Mouse (Mus musculus): Measurements from ENCODE around the gene Col9a1. TPM values are rescaled to one million over a fixed set of nuclear protein-coding genes. Genes with fewer than 3 reads are reported as not detected.

Gene Col9a1
- polyA plus RNA-seq, 1 experiment from 2014 or later = 0.86 TPM

DNA sequence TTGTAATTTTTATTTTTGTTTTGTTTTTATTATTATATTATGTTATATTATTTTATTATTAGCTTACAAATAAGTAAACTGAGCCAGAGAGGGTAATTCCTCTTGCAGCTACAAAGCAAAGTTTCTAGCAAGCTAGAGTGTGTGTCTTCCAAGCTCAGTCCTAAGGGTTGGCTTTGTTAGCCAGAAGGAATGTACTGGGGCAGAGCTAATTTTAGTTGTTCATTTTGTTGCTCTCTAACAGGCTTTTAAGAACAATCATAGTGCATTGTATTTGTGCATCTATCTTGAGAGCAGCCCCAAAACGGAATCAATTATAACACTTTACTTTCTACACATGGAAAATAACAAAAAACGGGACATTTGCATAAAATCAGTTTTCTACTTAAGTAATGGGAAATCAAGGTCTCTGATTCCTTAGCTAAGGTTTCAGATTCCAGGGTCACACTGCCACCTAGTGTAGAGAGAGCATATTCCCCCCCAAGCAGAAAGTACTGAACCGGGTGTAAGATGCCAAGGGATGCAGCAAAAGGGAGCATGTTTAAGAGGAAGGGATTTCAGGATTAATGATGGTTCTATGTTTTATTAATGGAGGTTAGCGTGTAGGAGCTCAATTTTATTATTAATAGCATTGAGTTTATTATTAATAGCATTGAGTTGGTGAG lies 6.1 kb upstream of the Col9a1 start:
- H3K4me2 ChIP-seq (ENCODE audit: low read length) = no peak overlapping the region

DNA sequence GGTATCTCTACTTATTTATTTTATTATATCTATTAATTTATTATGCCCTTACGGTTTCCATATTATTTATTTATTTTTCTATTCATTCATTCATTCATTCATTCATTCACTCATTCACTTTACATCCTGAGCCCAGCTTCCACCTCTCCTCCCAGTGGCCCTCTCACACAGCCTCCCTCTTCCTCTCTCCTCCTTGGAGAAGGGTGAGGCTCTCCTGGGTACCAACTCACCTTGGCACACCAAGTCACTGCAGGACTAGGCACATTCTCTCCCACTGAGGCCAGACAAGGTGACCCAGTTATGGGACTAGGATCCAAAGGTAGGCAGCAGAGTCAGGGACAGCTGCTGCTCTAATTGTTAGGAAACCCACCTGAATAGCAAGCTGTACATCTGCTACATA lies 5.5 kb upstream of the Col9a1 start:
- H3K27me3 ChIP-seq (ENCODE audit: control insufficient read depth, insufficient read depth, low read length) = no peaks in the 10 kb centered on the region
- H3K9ac ChIP-seq (replicated peaks; ENCODE audit: low read length) = no peak overlapping the region
- no peak for DNase-seq
- H3K4me1 ChIP-seq (ENCODE audit: control insufficient read depth, insufficient read depth, low read length) = no peaks in the 10 kb centered on the region
- WGBS = 66% methylated on average over 1 of the region's 1 CpGs
- ATAC-seq (ENCODE audit: low FRiP score, low TSS enrichment) = peak; percentile 20; the same call in 1 of the 2 replicates
- H3K4me2 ChIP-seq (ENCODE audit: low read length) = no peak overlapping the region
- no peaks in the 10 kb centered on the region for H3K9me3 ChIP-seq (ENCODE audit: control insufficient read depth, low read length)
- no peak overlapping the region for H3K27ac ChIP-seq (replicated peaks; ENCODE audit: low read depth, low read length)
- no peaks in the 10 kb centered on the region for H3K36me3 ChIP-seq (ENCODE audit: control insufficient read depth, insufficient read depth, low read length)
- no peak overlapping the region for H3K4me3 ChIP-seq (replicated peaks; ENCODE audit: low read depth, low read length)

More for the DNA sequence above, 6.1 kb upstream of the Col9a1 start:
- Histone ChIP-seq H3K4me1 (ENCODE audit: control insufficient read depth, insufficient read depth, low read length) (no peaks in the 10 kb centered on the region), H3K9ac (replicated peaks; ENCODE audit: low read length) (no peak overlapping the region), H3K9me3 (ENCODE audit: control insufficient read depth, low read length) (no peaks in the 10 kb centered on the region), H3K27ac (replicated peaks; ENCODE audit: low read depth, low read length) (no peak overlapping the region), H3K36me3 (ENCODE audit: control insufficient read depth, insufficient read depth, low read length) (no peaks in the 10 kb centered on the region), H3K27me3 (ENCODE audit: control insufficient read depth, insufficient read depth, low read length) (no peaks in the 10 kb centered on the region), H3K4me3 (replicated peaks; ENCODE audit: low read depth, low read length) (no peak overlapping the region)
- peak; percentile 40; the same call in 1 of the 2 replicates for ATAC-seq (ENCODE audit: low FRiP score, low TSS enrichment)
- 5% methylated on average over 4 of the region's 4 CpGs for WGBS
- DNase-seq = peak; percentile 90

DNA sequence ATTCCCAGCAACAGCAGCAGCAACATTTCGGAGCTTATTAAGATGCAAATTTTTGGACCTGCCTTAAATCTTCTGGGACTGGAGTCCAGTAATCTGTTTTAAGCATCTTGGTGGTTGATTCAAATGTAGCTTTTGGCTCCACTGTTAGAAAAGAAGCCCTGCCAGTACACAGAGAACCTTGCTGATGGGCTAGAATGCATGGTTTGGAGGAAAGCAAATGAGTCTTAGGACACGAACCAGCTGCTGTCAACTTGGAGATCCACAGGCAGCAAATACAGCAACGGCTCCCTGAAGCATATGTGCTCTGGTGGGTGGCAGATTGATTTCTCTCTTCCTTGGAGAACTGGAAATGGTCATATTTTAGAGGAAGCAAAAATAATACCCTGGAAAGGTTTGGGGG lies 4.8 kb upstream of the Col9a1 start:
- no peak overlapping the region for H3K4me2 ChIP-seq (ENCODE audit: low read length)
- no peak for ATAC-seq (ENCODE audit: low FRiP score, low TSS enrichment)
- DNase-seq = no peak
- H3K27ac ChIP-seq (replicated peaks; ENCODE audit: low read depth, low read length) = no peak overlapping the region
- no peaks in the 10 kb centered on the region for H3K9me3 ChIP-seq (ENCODE audit: control insufficient read depth, low read length)
- 41% methylated on average over 3 of the region's 3 CpGs for WGBS
- H3K9ac ChIP-seq (replicated peaks; ENCODE audit: low read length) = no peak overlapping the region
- no peaks in the 10 kb centered on the region for H3K27me3 ChIP-seq (ENCODE audit: control insufficient read depth, insufficient read depth, low read length)
- H3K4me1 ChIP-seq (ENCODE audit: control insufficient read depth, insufficient read depth, low read length) = no peaks in the 10 kb centered on the region
- H3K4me3 ChIP-seq (replicated peaks; ENCODE audit: low read depth, low read length) = no peak overlapping the region
- H3K36me3 ChIP-seq (ENCODE audit: control insufficient read depth, insufficient read depth, low read length) = no peaks in the 10 kb centered on the region

DNA sequence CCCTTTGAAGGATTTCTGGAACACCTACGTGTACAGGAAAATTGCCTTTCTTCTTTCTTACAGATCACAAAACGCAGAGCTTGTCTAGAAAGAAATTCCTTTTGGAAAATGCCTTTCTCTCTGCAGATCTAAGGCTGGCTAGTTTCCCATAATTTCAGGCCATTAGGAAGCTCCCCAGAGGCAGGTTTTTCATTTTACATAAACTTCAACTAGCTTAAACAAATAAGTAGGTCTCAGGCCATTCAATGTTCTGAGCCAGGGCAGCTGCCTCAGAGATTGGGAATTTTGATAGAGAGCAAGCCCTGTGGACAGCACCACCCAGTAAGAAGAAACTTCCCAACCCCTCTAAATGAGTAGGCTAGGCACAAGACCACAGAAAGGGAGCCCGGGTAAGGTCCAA lies 1.6 kb upstream of the Col9a1 start:
- no peaks in the 10 kb centered on the region for H3K36me3 ChIP-seq (ENCODE audit: control insufficient read depth, insufficient read depth, low read length)
- no peak overlapping the region for H3K9ac ChIP-seq (replicated peaks; ENCODE audit: low read length)
- no peak overlapping the region for H3K4me2 ChIP-seq (ENCODE audit: low read length)
- WGBS = 81% methylated on average over 3 of the region's 3 CpGs
- no peaks in the 10 kb centered on the region for H3K27me3 ChIP-seq (ENCODE audit: control insufficient read depth, insufficient read depth, low read length)
- ATAC-seq (ENCODE audit: low FRiP score, low TSS enrichment) = no peak
- H3K4me3 ChIP-seq (replicated peaks; ENCODE audit: low read depth, low read length) = no peak overlapping the region
- no peak overlapping the region for H3K27ac ChIP-seq (replicated peaks; ENCODE audit: low read depth, low read length)
- no peaks in the 10 kb centered on the region for H3K4me1 ChIP-seq (ENCODE audit: control insufficient read depth, insufficient read depth, low read length)
- no peaks in the 10 kb centered on the region for H3K9me3 ChIP-seq (ENCODE audit: control insufficient read depth, low read length)
- no peak for DNase-seq

DNA sequence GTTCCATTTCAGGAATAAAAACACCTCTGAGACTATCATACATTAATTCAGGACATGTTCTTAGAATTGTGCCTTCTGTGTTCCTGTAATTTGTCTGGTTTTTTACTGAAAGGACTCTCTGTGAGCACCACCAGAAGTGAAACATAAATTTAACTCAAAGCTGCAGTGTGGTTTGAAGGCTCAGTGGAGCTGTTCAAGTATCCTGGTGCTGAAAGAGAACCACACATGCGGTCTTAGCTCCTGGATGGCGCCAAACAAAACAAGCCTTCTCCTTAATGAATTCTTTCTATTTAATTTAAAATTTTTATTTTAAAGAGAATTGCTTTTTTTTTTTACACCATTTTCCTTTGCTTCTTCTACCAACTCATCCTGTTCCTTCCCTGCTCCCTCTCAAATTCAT lies 2.4 kb downstream of the Col9a1 start:
- 92% methylated on average over 2 of the region's 2 CpGs for WGBS
- Histone ChIP-seq H3K9ac (replicated peaks; ENCODE audit: low read length) (no peak overlapping the region), H3K4me1 (ENCODE audit: control insufficient read depth, insufficient read depth, low read length) (no peaks in the 10 kb centered on the region), H3K9me3 (ENCODE audit: control insufficient read depth, low read length) (no peaks in the 10 kb centered on the region), H3K27ac (replicated peaks; ENCODE audit: low read depth, low read length) (no peak overlapping the region), H3K36me3 (ENCODE audit: control insufficient read depth, insufficient read depth, low read length) (no peaks in the 10 kb centered on the region), H3K4me2 (ENCODE audit: low read length) (no peak overlapping the region), H3K4me3 (replicated peaks; ENCODE audit: low read depth, low read length) (no peak overlapping the region), H3K27me3 (ENCODE audit: control insufficient read depth, insufficient read depth, low read length) (no peaks in the 10 kb centered on the region)
- DNase-seq (no peak), ATAC-seq (ENCODE audit: low FRiP score, low TSS enrichment) (no peak)

DNA sequence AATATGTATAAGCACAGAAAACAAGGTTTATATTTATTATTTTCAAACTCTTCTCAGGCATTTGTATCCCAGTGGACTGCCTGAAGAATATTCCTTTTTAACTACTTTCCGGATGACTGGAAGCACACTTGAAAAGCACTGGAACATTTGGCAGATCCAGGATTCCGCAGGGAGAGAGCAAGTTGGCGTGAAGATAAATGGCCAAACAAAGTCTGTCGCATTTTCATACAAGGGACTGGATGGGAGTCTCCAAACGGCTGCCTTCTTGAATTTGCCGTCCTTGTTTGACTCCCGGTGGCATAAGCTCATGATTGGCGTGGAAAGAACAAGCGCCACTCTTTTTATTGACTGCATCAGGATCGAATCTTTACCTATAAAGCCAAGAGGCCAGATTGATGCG lies 7.6 kb downstream of the Col9a1 start:
- WGBS = 59% methylated on average over 11 of the region's 11 CpGs
- Histone ChIP-seq H3K4me1 (ENCODE audit: control insufficient read depth, insufficient read depth, low read length) (no peaks in the 10 kb centered on the region), H3K4me3 (replicated peaks; ENCODE audit: low read depth, low read length) (no peak overlapping the region), H3K9ac (replicated peaks; ENCODE audit: low read length) (no peak overlapping the region), H3K4me2 (ENCODE audit: low read length) (no peak overlapping the region), H3K27me3 (ENCODE audit: control insufficient read depth, insufficient read depth, low read length) (no peaks in the 10 kb centered on the region), H3K9me3 (ENCODE audit: control insufficient read depth, low read length) (no peaks in the 10 kb centered on the region), H3K27ac (replicated peaks; ENCODE audit: low read depth, low read length) (no peak overlapping the region), H3K36me3 (ENCODE audit: control insufficient read depth, insufficient read depth, low read length) (no peaks in the 10 kb centered on the region)
- no peak for DNase-seq
- no peak for ATAC-seq (ENCODE audit: low FRiP score, low TSS enrichment)

DNA sequence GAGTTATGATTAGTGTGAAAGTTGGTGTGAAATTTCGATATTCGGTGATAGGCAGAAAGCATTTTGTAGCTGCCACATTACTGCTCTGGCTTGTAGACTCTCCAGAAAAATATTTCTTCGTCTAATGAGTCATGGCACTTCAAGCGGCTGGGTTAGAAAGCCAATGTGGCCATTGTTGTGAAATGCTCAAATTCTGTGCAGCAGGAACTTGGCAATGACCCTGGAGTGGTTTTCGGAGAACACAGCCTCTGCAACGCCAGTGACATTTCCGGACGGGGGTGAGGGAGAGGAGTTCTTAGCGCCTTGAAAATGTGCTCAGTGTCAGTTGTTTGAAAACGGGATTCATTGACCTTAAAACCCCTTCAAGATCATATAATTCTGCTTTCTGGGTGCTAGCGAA lies 9.6 kb downstream of the Col9a1 start:
- H3K4me3 ChIP-seq (replicated peaks; ENCODE audit: low read depth, low read length) = no peak overlapping the region
- H3K9ac ChIP-seq (replicated peaks; ENCODE audit: low read length) = no peak overlapping the region
- H3K27me3 ChIP-seq (ENCODE audit: control insufficient read depth, insufficient read depth, low read length) = no peaks in the 10 kb centered on the region
- no peaks in the 10 kb centered on the region for H3K36me3 ChIP-seq (ENCODE audit: control insufficient read depth, insufficient read depth, low read length)
- H3K4me2 ChIP-seq (ENCODE audit: low read length) = no peak overlapping the region
- no peak overlapping the region for H3K27ac ChIP-seq (replicated peaks; ENCODE audit: low read depth, low read length)
- H3K4me1 ChIP-seq (ENCODE audit: control insufficient read depth, insufficient read depth, low read length) = no peaks in the 10 kb centered on the region
- 90% methylated on average over 11 of the region's 11 CpGs for WGBS
- H3K9me3 ChIP-seq (ENCODE audit: control insufficient read depth, low read length) = no peaks in the 10 kb centered on the region
- ATAC-seq (ENCODE audit: low FRiP score, low TSS enrichment) = no peak
- DNase-seq = no peak

DNA sequence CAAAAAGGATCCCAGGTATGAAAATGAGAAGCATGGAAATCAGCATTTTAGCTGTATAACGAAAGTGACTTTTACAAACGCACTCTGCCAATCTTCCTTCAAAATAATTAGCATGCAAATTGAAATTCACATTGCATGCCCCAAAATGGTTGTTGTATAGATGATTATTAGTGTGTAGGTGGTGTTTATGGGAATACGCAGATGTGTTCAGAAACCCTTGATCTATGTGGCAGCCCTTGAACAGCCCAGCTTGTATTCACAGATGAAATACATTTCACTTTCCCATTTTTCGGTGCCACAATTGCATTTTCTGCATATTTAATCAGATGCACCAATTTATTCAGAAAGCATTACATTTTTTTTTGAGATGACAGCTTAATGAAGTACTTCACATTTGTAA lies 14.3 kb downstream of the Col9a1 start:
- Histone ChIP-seq H3K27ac (replicated peaks; ENCODE audit: low read depth, low read length) (no peak overlapping the region), H3K4me1 (ENCODE audit: control insufficient read depth, insufficient read depth, low read length) (0 out of 2 replicates have a peak, but pooled peaks cover 2% of the 10 kb centered on the region), H3K9ac (replicated peaks; ENCODE audit: low read length) (no peak overlapping the region), H3K9me3 (ENCODE audit: control insufficient read depth, low read length) (no peaks in the 10 kb centered on the region), H3K4me2 (ENCODE audit: low read length) (no peak overlapping the region), H3K36me3 (ENCODE audit: control insufficient read depth, insufficient read depth, low read length) (no peaks in the 10 kb centered on the region), H3K4me3 (replicated peaks; ENCODE audit: low read depth, low read length) (no peak overlapping the region), H3K27me3 (ENCODE audit: control insufficient read depth, insufficient read depth, low read length) (no peaks in the 10 kb centered on the region)
- ATAC-seq (ENCODE audit: low FRiP score, low TSS enrichment) (no peak), DNase-seq (no peak)
- 81% methylated on average over 4 of the region's 4 CpGs for WGBS

DNA sequence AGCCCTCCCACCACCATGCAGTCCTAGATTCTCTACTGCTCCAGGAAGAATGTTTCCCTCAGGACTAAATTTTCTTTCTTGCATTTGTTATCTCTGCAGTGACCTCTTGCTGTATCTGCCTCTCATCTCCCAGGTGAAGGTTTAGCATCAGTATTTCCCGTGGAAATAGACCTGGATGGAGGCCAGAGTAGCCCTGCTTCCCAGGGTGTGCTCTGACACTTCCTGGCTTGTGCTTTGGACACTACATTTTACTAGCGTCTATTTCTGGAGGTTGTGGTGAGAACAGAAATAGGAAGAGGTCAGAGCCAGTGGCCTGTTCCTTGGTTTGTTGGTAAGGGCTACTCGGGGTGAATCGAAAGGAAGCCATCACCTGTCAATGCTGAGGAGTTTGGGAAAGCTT lies 16.7 kb downstream of the Col9a1 start:
- no peak overlapping the region for H3K4me3 ChIP-seq (replicated peaks; ENCODE audit: low read depth, low read length)
- no peak overlapping the region for H3K4me2 ChIP-seq (ENCODE audit: low read length)
- DNase-seq = no peak
- H3K27ac ChIP-seq (replicated peaks; ENCODE audit: low read depth, low read length) = no peak overlapping the region
- no peak overlapping the region for H3K9ac ChIP-seq (replicated peaks; ENCODE audit: low read length)
- H3K27me3 ChIP-seq (ENCODE audit: control insufficient read depth, insufficient read depth, low read length) = no peaks in the 10 kb centered on the region
- H3K4me1 ChIP-seq (ENCODE audit: control insufficient read depth, insufficient read depth, low read length) = 0 out of 2 replicates have a peak, but pooled peaks cover 2% of the 10 kb centered on the region
- WGBS = 75% methylated on average over 4 of the region's 4 CpGs
- H3K9me3 ChIP-seq (ENCODE audit: control insufficient read depth, low read length) = no peaks in the 10 kb centered on the region
- H3K36me3 ChIP-seq (ENCODE audit: control insufficient read depth, insufficient read depth, low read length) = no peaks in the 10 kb centered on the region
- ATAC-seq (ENCODE audit: low FRiP score, low TSS enrichment) = no peak

All from midbrain, embryonic 14.5 days (tissue).